Mouse (Mus musculus): ENCODE data around the gene Hnrnpm.
"Not testable (repeated sequence)": the region's sequence is repeated elsewhere in the genome, so short reads cannot be mapped to it uniquely, and the experiment has no call there.

Hnrnpm gene

DNA sequence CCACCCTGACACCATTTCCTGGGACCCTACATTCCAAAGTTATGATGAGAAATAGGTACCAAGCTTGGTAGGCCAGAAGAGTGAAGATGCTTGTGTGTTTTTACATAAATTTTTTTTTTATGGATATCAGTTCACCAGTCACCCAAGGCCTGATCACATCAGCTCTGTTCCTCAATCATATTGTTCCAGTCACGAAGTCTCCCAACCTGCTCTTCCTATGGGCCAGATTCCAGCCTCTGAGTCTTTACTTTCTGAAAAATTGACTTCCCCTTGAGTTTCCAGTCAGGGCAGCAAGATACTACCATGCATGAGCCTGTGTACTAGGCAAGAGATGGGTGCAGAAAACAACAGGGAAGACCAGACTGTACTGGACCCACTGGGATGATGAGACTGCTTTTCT, at the start of gene Hnrnpm:
Gene Hnrnpm (minus strand): TSS at position 101 of the 400 bp plus-strand sequence.
- no peak for DNase-seq (ENCODE audit: low spot score)

GRCm38 (mm10) chr17:33733526-33733925, 46.9 kb upstream of the Hnrnpm start:
- DNase-seq (ENCODE audit: low spot score), result not testable (repeated sequence)

GRCm38 (mm10) chr17:33732556-33733083, 46.0 kb upstream of the Hnrnpm start:
- not testable (repeated sequence) for DNase-seq (ENCODE audit: low spot score)

- peak; percentile 73 for DNase-seq (ENCODE audit: low spot score)
Observed at GRCm38 (mm10) chr17:33729215-33729614, 42.6 kb upstream of the Hnrnpm start.

GRCm38 (mm10) chr17:33728396-33728795, 41.7 kb upstream of the Hnrnpm start:
- no peak for DNase-seq (ENCODE audit: low spot score)

DNA sequence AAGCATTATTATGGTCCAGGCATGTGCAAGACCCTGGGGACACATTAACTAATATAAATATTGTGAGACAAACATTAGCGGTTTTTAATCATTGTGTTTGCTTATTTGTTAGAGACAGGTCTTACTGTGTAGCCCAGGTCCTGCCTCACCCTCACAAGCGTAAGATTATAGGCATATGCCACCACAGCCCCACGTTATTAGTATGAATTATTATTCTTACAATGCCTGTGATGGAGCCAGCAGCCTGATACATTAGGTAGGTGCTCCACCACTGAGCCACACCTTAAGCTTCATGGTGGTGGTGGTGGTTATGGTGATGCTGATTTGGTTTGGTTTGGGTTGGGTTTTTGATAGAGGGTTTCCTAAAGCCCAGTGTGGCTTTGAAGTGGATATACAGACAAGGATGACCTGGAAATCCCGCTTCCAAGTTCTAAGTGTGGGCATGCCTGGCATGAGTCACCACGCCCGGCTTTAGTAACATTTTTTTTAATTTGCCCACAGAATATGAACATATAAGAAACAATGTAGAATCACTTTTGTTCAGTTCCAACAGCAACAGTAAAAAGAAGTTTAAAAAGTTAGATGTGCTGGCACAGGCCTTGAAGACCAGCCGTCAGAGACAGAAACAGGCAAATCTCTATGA, 33.2 kb upstream of the Hnrnpm start:
- DNase-seq (ENCODE audit: low spot score), result no peak

- DNase-seq (ENCODE audit: low spot score), result peak; percentile 34
Observed at GRCm38 (mm10) chr17:33718944-33719725, 32.5 kb upstream of the Hnrnpm start.

DNA sequence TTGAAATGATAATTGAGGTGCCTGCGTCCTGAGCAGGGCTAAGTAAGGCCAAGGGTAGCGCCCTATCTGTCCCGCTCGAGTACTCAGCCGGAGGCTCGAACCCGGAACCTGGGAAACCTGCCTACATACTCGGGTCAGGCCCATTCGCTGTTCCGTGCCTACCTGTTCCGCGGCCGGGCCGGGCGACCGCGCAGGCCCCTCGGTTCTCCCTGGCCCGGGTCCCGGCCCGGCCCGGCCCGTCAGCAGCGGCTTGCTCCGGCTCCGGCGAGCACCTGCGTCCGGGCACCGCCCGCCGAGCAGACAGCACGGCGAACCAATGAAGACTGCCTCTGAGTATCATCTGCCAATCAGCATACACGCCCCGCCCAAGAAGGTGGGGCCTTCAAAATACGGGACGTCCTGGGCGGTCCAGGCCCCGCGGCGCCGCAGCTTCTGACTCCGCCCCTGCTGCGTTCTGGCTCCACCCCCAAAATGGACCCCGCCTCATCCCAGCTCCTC, 31.8 kb upstream of the Hnrnpm start, which contains the start of gene March2:
Gene March2 (minus strand): TSS at position 287 of the 498 bp plus-strand sequence.
- peak; percentile 99 for DNase-seq (ENCODE audit: low spot score)

- no peak for DNase-seq (ENCODE audit: low spot score)
Observed at GRCm38 (mm10) chr17:33717982-33718381, 31.3 kb upstream of the Hnrnpm start.

- no peak for DNase-seq (ENCODE audit: low spot score)
Observed at GRCm38 (mm10) chr17:33717246-33717645, 30.6 kb upstream of the Hnrnpm start.

DNA sequence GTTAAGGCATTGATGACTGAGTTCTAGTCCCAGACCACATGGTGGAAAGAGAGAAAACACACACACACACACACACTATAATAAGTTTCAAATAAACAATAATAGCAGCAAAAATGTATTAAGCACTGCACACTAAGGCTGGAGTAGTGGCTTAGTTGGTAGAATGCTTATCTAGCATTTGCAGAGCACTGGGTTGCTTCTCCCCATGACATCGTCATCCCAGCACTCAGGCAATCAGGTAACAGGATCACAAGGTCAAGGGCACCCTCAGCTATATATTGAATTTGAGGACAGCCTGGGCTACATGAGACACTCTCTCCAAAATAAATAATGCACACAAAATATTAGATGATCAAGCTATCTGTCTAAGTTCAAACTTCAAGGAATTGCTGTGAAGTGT, 28.1 kb upstream of the Hnrnpm start:
- DNase-seq (ENCODE audit: low spot score), result no peak

DNA sequence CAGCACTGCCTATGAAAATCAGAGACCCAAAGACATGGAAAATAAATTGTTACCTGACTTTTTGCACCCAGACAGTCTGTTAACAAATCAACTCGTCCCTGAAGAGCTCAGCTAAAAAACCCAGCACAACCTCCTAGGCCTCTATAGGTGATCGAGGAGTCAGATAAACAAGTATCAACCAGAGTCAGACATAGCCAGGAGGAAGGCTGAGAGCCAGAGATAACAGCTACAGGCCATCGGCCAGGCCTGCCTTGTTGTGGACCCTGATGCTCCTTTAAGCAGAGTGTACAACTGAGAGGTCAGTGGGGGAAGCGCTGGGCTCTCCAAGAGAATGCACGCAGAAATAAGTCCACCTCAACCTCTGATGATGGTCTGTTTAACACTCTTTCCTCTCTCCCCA, 26.6 kb upstream of the Hnrnpm start:
- no peak for DNase-seq (ENCODE audit: low spot score)

DNA sequence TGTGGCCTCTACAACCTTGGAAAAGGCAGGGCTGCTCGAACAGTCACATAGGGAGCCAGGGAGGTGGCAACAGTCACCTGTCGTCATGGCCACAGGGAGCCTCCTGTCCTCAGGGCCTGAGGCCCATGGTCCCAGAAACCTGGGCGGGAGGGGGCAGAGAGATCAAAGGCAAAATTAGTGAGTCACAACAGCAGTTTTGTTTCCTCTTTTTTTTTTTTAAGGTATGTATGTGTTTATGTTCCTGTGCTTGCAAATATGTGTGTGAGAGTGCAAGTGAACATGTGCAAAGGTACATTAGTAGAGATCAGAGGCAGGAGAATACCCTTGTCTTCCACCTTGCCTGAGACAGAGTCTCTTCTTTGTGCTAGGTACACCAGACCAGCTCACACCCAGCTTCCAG, 23.2 kb upstream of the Hnrnpm start:
- DNase-seq (ENCODE audit: low spot score), result no peak

DNA sequence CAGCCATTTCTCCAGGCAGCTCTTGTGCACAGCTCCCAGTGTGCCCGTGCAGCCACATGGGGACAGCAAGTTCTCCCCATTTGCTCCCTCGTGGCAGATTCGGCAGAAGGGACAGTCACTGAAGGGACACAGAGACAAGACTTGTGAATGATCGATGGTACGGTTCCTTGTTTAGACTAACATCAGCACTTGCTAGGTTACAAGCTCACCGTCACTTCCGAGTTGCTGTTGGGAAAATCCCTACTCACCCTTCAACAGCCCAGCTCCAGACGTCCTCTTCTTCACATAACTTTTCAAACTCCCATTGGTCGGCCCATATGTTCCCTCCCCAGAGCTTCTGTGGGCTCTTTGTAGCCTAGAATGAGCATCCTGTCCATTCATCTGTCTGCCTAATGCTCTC, 16.4 kb upstream of the Hnrnpm start:
- DNase-seq (ENCODE audit: low spot score), result no peak

GRCm38 (mm10) chr17:33702178-33702577, 15.5 kb upstream of the Hnrnpm start:
- DNase-seq (ENCODE audit: low spot score), result no peak

- DNase-seq (ENCODE audit: low spot score), result no peak
Observed at GRCm38 (mm10) chr17:33695471-33695870, 8.8 kb upstream of the Hnrnpm start.

- DNase-seq (ENCODE audit: low spot score), result peak; percentile 97
Observed at GRCm38 (mm10) chr17:33685249-33685653, 1.4 kb downstream of the Hnrnpm start.

DNA sequence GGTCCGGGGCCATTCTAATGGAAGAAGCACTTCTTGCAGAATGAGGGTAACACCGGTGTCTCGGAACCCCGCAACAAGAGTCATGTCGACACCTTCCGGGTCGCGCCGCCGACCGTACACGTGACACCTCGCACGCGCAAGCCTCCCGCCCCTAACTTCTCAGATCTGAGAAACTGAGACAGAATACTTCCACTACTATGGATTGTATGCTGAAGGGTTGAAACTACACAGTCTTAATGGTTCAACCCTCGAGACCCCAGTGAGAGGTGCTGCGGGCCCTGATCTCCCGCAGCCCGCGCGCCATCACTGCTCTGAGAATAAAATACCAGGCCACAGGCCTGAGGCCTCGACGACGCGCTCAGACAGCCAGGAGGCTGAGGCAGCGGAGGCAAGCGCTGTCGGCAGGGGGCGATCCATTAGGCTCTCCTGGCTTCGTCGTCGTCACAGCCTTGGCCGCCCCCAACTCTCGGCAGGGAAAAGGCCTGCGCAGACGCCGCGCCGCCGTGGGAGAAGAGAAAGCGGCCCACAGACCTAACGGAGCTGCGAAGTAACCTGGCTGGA, 1.9 kb downstream of the Hnrnpm start:
- peak; percentile 64 for DNase-seq (ENCODE audit: low spot score)

- DNase-seq (ENCODE audit: low spot score), result no peak
Observed at GRCm38 (mm10) chr17:33681767-33682166, 4.9 kb downstream of the Hnrnpm start.

- peak; percentile 28 for DNase-seq (ENCODE audit: low spot score)
Observed at GRCm38 (mm10) chr17:33678771-33679170, 7.9 kb downstream of the Hnrnpm start.

DNA sequence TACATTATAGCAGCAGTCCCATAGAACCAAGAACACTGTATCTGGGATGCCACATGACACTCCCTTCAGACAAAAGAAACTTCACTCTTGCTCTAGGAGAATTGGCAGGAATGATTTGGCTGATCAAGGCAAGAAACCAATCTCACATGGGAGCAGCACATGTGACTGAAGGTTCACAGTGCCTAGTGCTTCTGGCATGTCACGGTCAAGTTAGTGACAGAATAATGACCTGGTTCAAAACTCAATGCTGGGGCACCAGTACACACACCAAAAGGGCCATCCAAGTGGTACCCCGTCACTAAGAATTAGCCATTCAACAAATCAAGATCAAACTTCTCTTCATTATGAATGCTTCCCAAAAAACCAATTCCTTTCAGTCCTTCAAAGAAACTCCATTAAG, 10.6 kb downstream of the Hnrnpm start:
- no peak for DNase-seq (ENCODE audit: low spot score)

- DNase-seq (ENCODE audit: low spot score), result no peak
Observed at GRCm38 (mm10) chr17:33675452-33675851, 11.2 kb downstream of the Hnrnpm start.

GRCm38 (mm10) chr17:33673837-33674236, 12.8 kb downstream of the Hnrnpm start:
- no peak for DNase-seq (ENCODE audit: low spot score)

Data from adipocyte (in vitro differentiated cells).